Mouse (Mus musculus) midbrain, embryonic 14.5 days (tissue): ENCODE measurements at regions not wholly inside any gene's neighbourhood (a gene's known extent, or its start where the extent isn't known, plus 50 kb on each side); places are given as distances from the start of the nearest gene placed in this dataset.

ENCODE experiments used
- ATAC-seq: fragments of 200-750 bp; cut with Nextera tagmentation; 2 replicates; pipeline ENCODE4 v1.8.0; 2017; ENCODE audit warnings: moderate number of reproducible peaks, moderate library complexity; ENCODE audit not compliant: low FRiP score, low TSS enrichment
- DNase-seq: peaks from one replicate; pipeline ENCODE4 v3.0.0-alpha.2; 2015
- H3K27ac ChIP-seq: fragments of 300-500 bp; sonication (generic); replicated peaks from 2 replicates; pipeline ENCODE4 v1.5.1; 2014; ENCODE audit warnings: mild to moderate bottlenecking, low read depth, low read length, moderate library complexity
- H3K27me3 ChIP-seq: fragments of 300-500 bp; sonication (generic); 2 replicates; pipeline ENCODE4 v1.6.1; 2014; ENCODE audit warnings: low read length, control low read depth, mixed read lengths; ENCODE audit not compliant: control insufficient read depth, insufficient read depth
- H3K36me3 ChIP-seq: fragments of 300-500 bp; sonication (generic); 2 replicates; pipeline ENCODE4 v1.6.1; 2014; ENCODE audit warnings: low read length, control low read depth; ENCODE audit not compliant: control insufficient read depth, insufficient read depth
- H3K4me1 ChIP-seq: fragments of 300-500 bp; sonication (generic); 2 replicates; pipeline ENCODE4 v1.6.1; 2014; ENCODE audit warnings: mild to moderate bottlenecking, antibody characterized with exemption, low read length, control low read depth; ENCODE audit not compliant: control insufficient read depth, insufficient read depth
- H3K4me2 ChIP-seq: fragments of 300-500 bp; sonication (generic); 2 replicates; pipeline ENCODE4 v1.6.1; 2014; ENCODE audit warnings: mild to moderate bottlenecking, low read length, moderate library complexity
- H3K4me3 ChIP-seq: fragments of 300-500 bp; sonication (generic); replicated peaks from 2 replicates; pipeline ENCODE4 v1.5.1; 2014; ENCODE audit warnings: low read depth, low read length
- H3K9ac ChIP-seq: fragments of 300-500 bp; sonication (generic); replicated peaks from 2 replicates; pipeline ENCODE4 v1.6.1; 2014; ENCODE audit warnings: mild to moderate bottlenecking, low read length, moderate library complexity
- H3K9me3 ChIP-seq: fragments of 300-500 bp; sonication (generic); 2 replicates; pipeline ENCODE4 v1.6.1; 2016; ENCODE audit warnings: low read length, control low read depth, mixed read lengths; ENCODE audit not compliant: control insufficient read depth
- WGBS: fragments of 180-500 bp; shearing (Covaris S2); extraction: QIAGEN DNeasy Blood & Tissue Kit; methylation state at CpG from one replicate; pipeline ENCODE4 v1.1.7; 2014; 5-methylcytosine and 5-hydroxymethylcytosine counted together

GRCm38 (mm10) chrX:146428506-146428905, 533.8 kb upstream of the Htr2c start:
- Histone ChIP-seq H3K27me3 (no peaks in the 10 kb centered on the region), H3K36me3 (no peaks in the 10 kb centered on the region), H3K9me3 (no peaks in the 10 kb centered on the region), H3K4me2 (no peak overlapping the region), H3K9ac (no peak overlapping the region), H3K4me3 (no peak overlapping the region), H3K27ac (no peak overlapping the region), H3K4me1 (no peaks in the 10 kb centered on the region)
- ATAC-seq (no peak), DNase-seq (no peak)

GRCm38 (mm10) chrX:146459891-146460290, 502.4 kb upstream of the Htr2c start:
- no peaks in the 10 kb centered on the region for H3K27me3 ChIP-seq
- ATAC-seq (no peak), DNase-seq (peak; percentile 0)
- no peak overlapping the region for H3K27ac ChIP-seq
- no peak overlapping the region for H3K4me2 ChIP-seq
- 82% methylated on average over 3 of the region's 3 CpGs for WGBS
- H3K9me3 ChIP-seq, result no peaks in the 10 kb centered on the region
- no peaks in the 10 kb centered on the region for H3K36me3 ChIP-seq
- H3K9ac ChIP-seq, result no peak overlapping the region
- H3K4me3 ChIP-seq, result no peak overlapping the region
- H3K4me1 ChIP-seq, result no peaks in the 10 kb centered on the region

GRCm38 (mm10) chrX:146477581-146477980, 484.7 kb upstream of the Htr2c start:
- WGBS, result 40% methylated on average over 1 of the region's 1 CpGs
- no peak for DNase-seq
- no peaks in the 10 kb centered on the region for H3K27me3 ChIP-seq
- H3K9me3 ChIP-seq, result no peaks in the 10 kb centered on the region
- no peak for ATAC-seq
- H3K4me2 ChIP-seq, result no peak overlapping the region
- no peak overlapping the region for H3K4me3 ChIP-seq
- H3K36me3 ChIP-seq, result no peaks in the 10 kb centered on the region
- no peak overlapping the region for H3K9ac ChIP-seq
- no peaks in the 10 kb centered on the region for H3K4me1 ChIP-seq
- H3K27ac ChIP-seq, result no peak overlapping the region

- H3K9me3 ChIP-seq, result no peaks in the 10 kb centered on the region
- H3K4me2 ChIP-seq, result no peak overlapping the region
- no peaks in the 10 kb centered on the region for H3K4me1 ChIP-seq
- no peak overlapping the region for H3K4me3 ChIP-seq
- 74% methylated on average over 2 of the region's 2 CpGs for WGBS
- ATAC-seq, result no peak
- H3K27me3 ChIP-seq, result no peaks in the 10 kb centered on the region
- DNase-seq, result no peak
- no peak overlapping the region for H3K27ac ChIP-seq
- H3K36me3 ChIP-seq, result no peaks in the 10 kb centered on the region
- H3K9ac ChIP-seq, result no peak overlapping the region
These were observed 449.8 kb upstream of the Htr2c start for GRCm38 (mm10) chrX:146512492-146512891.

- no peaks in the 10 kb centered on the region for H3K36me3 ChIP-seq
- no peak overlapping the region for H3K9ac ChIP-seq
- no peaks in the 10 kb centered on the region for H3K9me3 ChIP-seq
- whole genome bisulfite sequencing, result 85% methylated on average over 4 of the region's 4 CpGs
- no peak overlapping the region for H3K4me2 ChIP-seq
- no peak overlapping the region for H3K4me3 ChIP-seq
- ATAC-seq (no peak), DNase-seq (no peak)
- no peaks in the 10 kb centered on the region for H3K27me3 ChIP-seq
- no peak overlapping the region for H3K27ac ChIP-seq
- no peaks in the 10 kb centered on the region for H3K4me1 ChIP-seq
These were observed 449.1 kb upstream of the Htr2c start for GRCm38 (mm10) chrX:146513261-146513660.

GRCm38 (mm10) chrX:146528775-146529174, 433.5 kb upstream of the Htr2c start:
- Histone ChIP-seq H3K4me1 (no peaks in the 10 kb centered on the region), H3K9ac (no peak overlapping the region), H3K4me3 (no peak overlapping the region), H3K9me3 (no peaks in the 10 kb centered on the region), H3K27ac (no peak overlapping the region), H3K4me2 (no peak overlapping the region), H3K27me3 (no peaks in the 10 kb centered on the region), H3K36me3 (no peaks in the 10 kb centered on the region)
- ATAC-seq (no peak), DNase-seq (no peak)
- WGBS, result 64% methylated on average over 2 of the region's 2 CpGs

- no peak for DNase-seq
- no peak overlapping the region for H3K9ac ChIP-seq
- H3K4me3 ChIP-seq, result no peak overlapping the region
- H3K27me3 ChIP-seq, result no peaks in the 10 kb centered on the region
- no peak for ATAC-seq
- no peaks in the 10 kb centered on the region for H3K9me3 ChIP-seq
- H3K27ac ChIP-seq, result no peak overlapping the region
- no peaks in the 10 kb centered on the region for H3K36me3 ChIP-seq
- H3K4me1 ChIP-seq, result no peaks in the 10 kb centered on the region
- no peak overlapping the region for H3K4me2 ChIP-seq
These were observed 424.5 kb upstream of the Htr2c start for GRCm38 (mm10) chrX:146537811-146538210.

- no peaks in the 10 kb centered on the region for H3K27me3 ChIP-seq
- 64% methylated on average over 2 of the region's 2 CpGs for WGBS
- no peak overlapping the region for H3K27ac ChIP-seq
- no peak overlapping the region for H3K4me2 ChIP-seq
- DNase-seq (peak; percentile 4), ATAC-seq (no peak)
- H3K9me3 ChIP-seq, result no peaks in the 10 kb centered on the region
- no peaks in the 10 kb centered on the region for H3K4me1 ChIP-seq
- no peaks in the 10 kb centered on the region for H3K36me3 ChIP-seq
- no peak overlapping the region for H3K4me3 ChIP-seq
- no peak overlapping the region for H3K9ac ChIP-seq
These were observed 403.7 kb upstream of the Htr2c start for GRCm38 (mm10) chrX:146558606-146559005.
